Mouse (Mus musculus) A20 (cell line): Measurements from ENCODE around the gene Zkscan16.

Experiments used
- DNase-seq: peaks from one replicate; pipeline ENCODE4 v3.0.0-alpha.2; 2011; ENCODE audit warnings: low read depth, low spot score

The Zkscan16 gene

GRCm38 (mm10) chr4:58935846-58936245 is 7.6 kb upstream of the Zkscan16 start:
- no peak for DNase-seq

GRCm38 (mm10) chr4:58941638-58942037 is 1.8 kb upstream of the Zkscan16 start:
- peak; percentile 36 for DNase-seq

GRCm38 (mm10) chr4:58942942-58943341 is 486 bp upstream of the Zkscan16 start:
- DNase-seq, result no peak

- no peak for DNase-seq
These were observed 752 bp downstream of the Zkscan16 start for GRCm38 (mm10) chr4:58944206-58944553.

GRCm38 (mm10) chr4:58944695-58945094 is 1.3 kb downstream of the Zkscan16 start:
- no peak for DNase-seq

GRCm38 (mm10) chr4:58948391-58948790 is 5.0 kb downstream of the Zkscan16 start:
- no peak for DNase-seq

- no peak for DNase-seq
These were observed 9.2 kb downstream of the Zkscan16 start for GRCm38 (mm10) chr4:58952630-58953029.

GRCm38 (mm10) chr4:58961719-58962118 is 18.3 kb downstream of the Zkscan16 start:
- DNase-seq, result no peak

GRCm38 (mm10) chr4:58963271-58963670 is 19.8 kb downstream of the Zkscan16 start:
- DNase-seq, result no peak

- no peak for DNase-seq
These were observed 21.7 kb downstream of the Zkscan16 start for GRCm38 (mm10) chr4:58965136-58965535.

GRCm38 (mm10) chr4:58970678-58971077 is 27.2 kb downstream of the Zkscan16 start:
- DNase-seq, result no peak

GRCm38 (mm10) chr4:58975711-58976110 is 32.3 kb downstream of the Zkscan16 start:
- DNase-seq, result no peak

GRCm38 (mm10) chr4:58981421-58981820 is 38.0 kb downstream of the Zkscan16 start:
- no peak for DNase-seq

GRCm38 (mm10) chr4:58982806-58983205 is 39.4 kb downstream of the Zkscan16 start:
- no peak for DNase-seq

- DNase-seq, result peak; percentile 79
These were observed 41.8 kb downstream of the Zkscan16 start for GRCm38 (mm10) chr4:58985157-58985648.

- DNase-seq, result peak; percentile 92
These were observed 43.2 kb downstream of the Zkscan16 start, which contains the start of gene Ptgr1 for GRCm38 (mm10) chr4:58986540-58987190. Gene Ptgr1, minus strand, starts transcription at chr4:58987119.

GRCm38 (mm10) chr4:58989303-58989898 is 46.0 kb downstream of the Zkscan16 start:
- DNase-seq, result no peak

GRCm38 (mm10) chr4:58990609-58991434 is 47.4 kb downstream of the Zkscan16 start:
- DNase-seq, result no peak

- DNase-seq, result no peak
These were observed 48.8 kb downstream of the Zkscan16 start for GRCm38 (mm10) chr4:58992195-58992594.

GRCm38 (mm10) chr4:58994762-58995161 is 51.3 kb downstream of the Zkscan16 start, which contains the start of gene Dnajc25:
Gene Dnajc25, plus strand, starts transcription at chr4:58995062.
- no peak for DNase-seq

- no peak for DNase-seq
These were observed 51.8 kb downstream of the Zkscan16 start for GRCm38 (mm10) chr4:58995251-58995693.

GRCm38 (mm10) chr4:58997081-58997480 is 53.7 kb downstream of the Zkscan16 start:
- no peak for DNase-seq
